Mouse (Mus musculus) left cerebral cortex, postnatal 25 days (tissue): Measurements from ENCODE around the gene Elmsan1. TPM values are rescaled to one million over a fixed set of nuclear protein-coding genes. Genes with fewer than 3 reads are reported as not detected.
A peak's percentile ranks its signal among the peaks of the same experiment; 100 is the strongest.

ENCODE experiments used
- DNase-seq, 2 experiments: peaks; one replicate each; pipeline ENCODE4 v3.0.0; 2022; ENCODE audit warnings: low spot score in 2 of 2, mixed read lengths in 1 of 2
- intact Hi-C: fragments of 180-260 bp; cut with DNase I; formaldehyde crosslinking; loops from one replicate; pipeline ENCODE4 v1.15.1; 2025
- total RNA-seq, 2 experiments: library from RNA; stranded (reverse); gene quantifications; 2 replicates each; pipeline ENCODE4 v1.2.3; 2021

The Elmsan1 gene
- total RNA-seq, 2 experiments from 2014 or later: 15.0 to 15.7 TPM

DNA sequence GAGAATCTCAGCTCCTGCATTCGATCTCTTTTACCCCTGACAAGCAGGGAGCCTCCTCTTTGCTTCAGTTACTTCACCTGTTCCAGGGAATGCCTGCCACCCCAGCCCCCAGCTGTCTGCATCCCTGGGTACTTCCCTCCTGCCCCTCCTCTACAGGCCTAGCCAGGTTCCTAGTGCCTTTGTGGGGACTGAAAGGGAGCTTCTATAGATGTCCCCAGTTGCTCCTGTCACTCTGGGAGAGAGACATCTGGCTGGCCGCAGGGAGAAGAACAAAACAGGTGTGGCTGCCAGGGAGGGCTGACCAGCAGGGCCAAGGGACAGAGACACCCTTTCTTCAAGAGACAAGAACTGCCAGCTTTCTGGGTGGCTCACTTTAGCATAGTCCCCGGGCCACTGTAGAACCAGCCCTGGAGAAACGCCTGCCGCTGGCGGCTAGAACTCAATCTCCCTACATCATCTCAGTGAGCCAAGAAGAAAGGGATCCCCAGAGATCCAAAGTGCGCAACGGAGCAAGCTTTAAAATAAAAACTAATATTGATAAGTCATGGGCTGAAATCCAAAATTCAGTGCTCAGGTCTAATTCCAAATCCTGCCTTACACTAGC is 20.5 kb downstream of the Elmsan1 start:
- intact Hi-C loops: no loop called here
- DNase-seq: no peak

DNA sequence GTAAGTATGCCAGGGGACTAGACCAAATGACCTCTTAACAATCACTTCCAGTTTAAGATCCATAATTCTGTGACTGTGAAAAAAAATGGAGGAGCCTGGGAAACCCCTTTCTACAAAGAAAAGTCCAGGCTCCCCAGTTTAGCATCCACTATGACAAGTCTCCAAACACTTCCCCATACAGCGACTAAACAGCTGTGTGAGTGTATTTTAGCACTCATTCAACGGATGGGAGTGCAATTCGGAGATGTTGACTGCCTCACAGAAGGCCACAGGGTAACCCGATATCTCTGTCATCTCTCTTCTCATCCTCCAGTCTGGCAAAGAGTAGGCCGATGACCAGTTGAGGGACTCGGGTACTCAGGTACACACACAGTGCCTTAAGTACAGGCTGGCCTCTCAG is 23.5 kb downstream of the Elmsan1 start:
- intact Hi-C loops: no loop called here
- DNase-seq: no peak

DNA sequence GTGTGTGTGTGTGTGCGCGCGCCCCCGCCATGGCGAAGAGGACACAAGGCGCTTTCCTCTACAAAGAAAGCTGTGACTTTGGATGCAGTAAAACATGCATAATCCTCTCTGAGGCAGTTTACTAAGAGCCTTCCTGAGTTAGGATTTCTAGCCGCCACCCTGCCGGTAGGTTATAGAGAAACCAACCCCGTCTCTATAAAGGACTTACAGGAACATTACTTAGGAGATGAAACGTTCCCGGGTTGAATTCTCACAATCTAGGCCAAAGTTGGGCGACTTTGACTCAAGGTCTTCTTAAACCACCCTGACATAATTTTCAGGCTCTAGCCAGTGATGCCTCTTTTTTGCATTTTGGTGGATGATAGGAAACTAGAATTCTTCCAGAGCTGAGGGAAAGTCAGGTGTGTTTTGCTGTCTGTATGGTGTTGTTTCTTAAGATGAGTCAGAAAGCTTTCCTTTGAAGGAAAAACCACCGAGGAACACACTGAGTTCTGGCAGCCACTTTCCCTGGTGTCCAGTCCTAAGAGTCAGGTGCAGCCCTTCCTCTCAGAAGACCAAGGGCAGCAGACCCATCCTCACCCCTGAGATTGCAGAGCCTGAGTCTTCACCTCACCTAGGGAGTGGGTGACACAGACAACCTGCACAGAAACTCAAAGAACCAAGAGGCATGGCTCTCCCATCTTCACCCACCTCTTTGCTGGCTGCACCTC is 24.1 kb downstream of the Elmsan1 start:
- no peak for DNase-seq
- intact Hi-C loops: no loop called here

DNA sequence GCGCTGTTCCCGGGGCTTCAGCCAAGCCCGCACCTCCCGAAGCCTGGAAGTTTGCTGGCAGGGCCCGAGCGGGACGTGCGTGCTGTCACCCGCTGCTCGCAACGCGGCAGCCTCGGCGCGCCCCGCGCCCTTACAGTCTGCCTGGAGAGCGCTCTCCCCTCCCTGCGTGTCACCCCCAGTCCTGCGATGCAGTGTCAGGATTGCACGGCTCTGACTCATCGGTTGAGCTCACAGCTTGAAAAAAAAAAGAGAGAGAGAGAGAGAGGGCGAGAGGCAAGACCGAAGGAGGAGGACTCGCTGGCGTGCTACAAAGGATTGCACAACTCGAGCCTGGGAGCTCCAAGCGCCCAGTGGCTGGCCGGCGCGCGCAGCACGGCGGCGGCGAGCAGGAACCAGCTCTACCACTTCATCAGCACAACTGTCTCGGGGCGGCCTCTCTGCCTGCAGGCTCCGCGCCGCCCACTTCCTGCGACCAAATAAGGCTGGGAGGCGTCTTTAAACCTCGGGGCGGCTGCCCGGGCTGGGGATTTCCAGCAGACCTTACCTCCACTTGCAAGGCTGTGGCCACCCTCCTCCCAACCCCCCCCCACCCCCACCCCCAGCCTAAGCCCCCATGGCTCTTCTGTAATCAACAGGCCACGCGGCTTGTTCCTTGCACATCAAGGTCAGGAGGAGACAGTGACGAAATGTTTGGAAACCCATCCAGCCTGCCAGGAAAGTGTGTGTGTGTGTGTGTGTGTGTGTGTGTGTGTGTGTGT is 24.9 kb downstream of the Elmsan1 start:
- intact Hi-C loops: loop anchor here (1.0 to 2.0 kb wide), 2 partner anchors 17 to 24 kb away; partner anchors contain the start of gene Elmsan1
- DNase-seq: peak; percentile 92 to 96

DNA sequence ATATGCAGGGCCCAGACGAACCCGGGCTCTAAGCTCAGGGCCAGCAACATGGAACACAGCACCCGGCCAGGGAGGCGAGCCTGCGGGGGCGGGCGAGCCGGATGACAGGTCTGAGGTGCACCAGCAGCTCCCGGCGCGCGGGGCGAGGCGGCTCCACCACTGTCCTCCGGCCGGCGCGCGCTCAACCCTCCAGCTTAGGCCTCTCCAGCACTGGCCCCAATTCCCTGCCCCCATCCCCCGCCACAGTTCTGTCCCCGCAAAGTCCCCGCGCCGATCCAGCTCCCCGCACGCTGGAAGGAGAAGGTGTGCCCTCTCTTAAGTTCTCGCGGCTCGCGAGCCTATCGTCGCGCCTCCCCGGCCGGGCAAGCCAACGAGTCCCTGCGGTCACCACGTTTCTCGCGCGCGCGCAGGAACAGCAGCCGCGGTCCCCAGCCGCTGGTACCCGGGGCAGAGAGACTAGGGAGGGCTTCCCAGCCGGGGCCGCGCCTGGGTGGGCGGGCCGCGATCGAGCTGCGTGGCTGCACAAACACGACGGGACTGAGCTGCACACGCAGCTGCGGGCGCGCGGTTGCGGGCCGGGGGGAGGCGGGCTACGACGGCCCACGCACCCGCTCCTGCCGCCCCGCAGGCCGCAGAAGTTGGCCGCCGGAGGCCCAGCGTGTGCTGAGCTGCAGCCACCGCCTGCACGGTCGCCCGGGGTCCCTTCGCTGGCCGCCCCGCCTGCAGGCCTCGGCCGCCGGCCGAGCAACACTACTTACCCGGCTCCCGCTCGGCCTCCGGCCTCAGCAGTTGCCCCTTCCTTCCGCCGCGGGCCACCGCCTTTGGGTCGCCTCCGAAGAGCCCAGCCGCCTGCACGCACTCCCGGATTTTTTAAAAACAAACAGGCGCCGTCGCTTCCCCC is 25.7 kb downstream of the Elmsan1 start:
- peak; percentile 57 to 61 for DNase-seq
- intact Hi-C loops: loop anchor here (1.0 to 2.0 kb wide), 2 partner anchors 16 to 25 kb away; partner anchors contain the start of gene Elmsan1

DNA sequence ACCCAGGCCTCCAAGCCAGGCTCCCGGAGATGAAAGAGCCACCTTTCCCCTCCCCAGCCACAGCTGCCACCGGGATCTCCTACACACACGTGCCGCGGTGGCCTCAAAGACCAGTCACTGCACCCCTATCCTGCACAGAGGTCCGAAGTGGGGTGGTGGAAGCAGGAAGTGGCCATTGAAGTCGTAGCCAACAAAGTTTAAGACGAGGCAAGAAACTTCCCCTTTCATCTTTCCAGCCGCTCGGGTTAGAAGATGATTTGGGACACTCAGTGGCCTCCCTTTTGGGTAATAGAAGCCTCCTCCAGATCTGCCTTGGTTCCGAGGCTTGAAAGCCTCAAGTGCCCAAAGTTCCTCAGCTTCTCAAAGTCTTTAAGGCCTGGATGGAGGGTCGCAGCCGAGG is 26.4 kb downstream of the Elmsan1 start:
- intact Hi-C loops: loop anchor here (2.0 kb wide), 1 partner anchor 15 kb away; no protein-coding TSS in a partner anchor
- DNase-seq: no peak

DNA sequence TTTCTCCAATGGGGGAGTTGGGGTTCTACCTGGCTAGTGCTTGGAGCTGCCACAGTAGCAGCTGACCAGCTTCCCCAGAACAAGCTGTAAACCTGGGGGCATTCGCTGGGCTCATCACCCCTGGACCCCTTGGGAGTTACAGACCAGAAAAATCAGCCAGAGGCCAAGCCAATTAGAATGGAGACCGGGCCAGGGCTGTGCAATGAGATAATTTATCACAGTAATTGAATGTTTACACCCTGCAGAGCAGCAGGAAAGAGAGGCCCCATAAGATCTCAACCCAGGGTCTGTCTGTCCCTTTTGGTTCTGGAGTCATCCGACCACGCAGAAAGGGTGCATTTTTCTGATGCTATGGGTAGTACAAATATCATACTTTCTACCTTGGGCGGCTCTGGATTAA is 26.9 kb downstream of the Elmsan1 start:
- intact Hi-C loops: loop anchor here (2.0 kb wide), 1 partner anchor 15 kb away; no protein-coding TSS in a partner anchor
- no peak for DNase-seq

DNA sequence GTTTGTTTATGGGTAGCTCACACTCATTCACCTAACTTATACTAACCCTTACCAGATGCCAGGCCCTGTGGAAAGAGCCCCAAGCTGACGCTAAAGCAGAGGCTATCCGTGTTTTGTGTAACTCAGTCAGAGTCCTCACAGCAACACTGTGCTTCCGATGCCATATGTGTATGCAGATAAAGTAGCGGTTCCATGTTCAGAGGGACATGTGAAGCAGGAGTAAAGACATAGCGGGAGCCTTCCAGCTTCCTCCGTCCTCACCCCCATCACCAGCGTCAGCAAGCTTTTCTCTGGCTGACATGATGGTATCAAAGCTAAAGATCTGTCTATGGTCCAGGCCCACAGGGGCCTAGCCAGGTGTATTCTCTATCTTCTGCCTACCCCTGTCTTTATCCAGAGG is 27.5 kb downstream of the Elmsan1 start:
- intact Hi-C loops: no loop called here
- no peak for DNase-seq

DNA sequence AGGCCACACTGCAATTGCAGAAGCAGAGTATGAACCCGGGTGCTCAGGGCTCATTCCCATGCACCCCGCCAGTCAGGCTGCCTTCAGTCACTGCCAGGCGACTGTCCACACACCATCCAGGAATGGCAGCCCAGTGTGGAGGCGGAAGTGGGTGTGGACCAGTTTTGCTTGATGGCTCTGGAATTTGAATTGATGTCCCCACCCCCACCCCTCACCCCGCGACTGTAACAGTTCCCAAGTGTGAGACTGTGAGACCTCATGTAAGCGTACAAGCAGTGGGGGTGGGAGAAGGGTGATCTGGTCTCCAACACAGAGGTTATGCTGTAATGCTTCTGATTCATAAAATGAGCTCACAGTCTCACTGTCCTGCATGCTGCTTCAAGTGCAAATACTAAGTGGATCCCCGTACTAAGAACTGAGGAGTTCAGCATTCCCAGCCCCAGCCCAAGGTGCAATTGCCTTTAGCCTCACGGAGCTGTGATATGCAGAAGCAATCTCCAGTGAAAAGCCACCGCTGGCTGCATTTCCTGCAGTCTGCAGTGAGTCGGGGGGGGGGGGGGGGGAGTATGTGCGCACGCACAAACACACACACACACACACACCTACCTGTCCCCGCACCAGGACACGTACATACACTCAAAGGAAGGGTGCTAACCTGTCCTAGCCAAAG is 28.4 kb downstream of the Elmsan1 start:
- intact Hi-C loops: no loop called here
- DNase-seq: no peak

DNA sequence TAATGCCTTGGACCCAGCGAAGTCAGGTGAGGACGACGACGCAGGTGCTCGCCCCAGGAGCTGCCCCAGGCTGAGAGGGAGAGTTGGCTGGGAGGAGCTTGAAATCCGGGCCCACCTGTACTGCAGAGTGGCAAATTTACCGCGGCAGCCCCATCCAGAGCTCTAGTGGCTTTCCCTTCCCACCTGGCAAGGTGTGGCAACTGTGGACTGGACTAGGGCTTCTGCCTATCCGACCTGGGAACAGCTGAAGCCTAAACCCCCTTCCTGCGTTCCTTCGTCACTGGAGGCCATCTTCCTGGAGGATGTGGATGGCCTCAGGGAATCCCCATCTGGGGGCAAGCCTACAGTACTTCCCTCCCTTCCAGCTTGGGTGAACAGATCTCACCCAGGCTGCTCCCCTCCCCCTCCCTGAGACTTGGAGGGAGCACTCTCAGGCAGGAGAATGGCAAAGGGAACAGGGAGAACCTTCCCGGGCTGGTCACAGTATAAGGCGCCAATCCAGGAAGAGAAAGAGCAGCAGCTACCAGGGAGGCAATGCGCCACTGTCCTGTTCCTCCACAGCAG is 29.7 kb downstream of the Elmsan1 start:
- DNase-seq: no peak
- intact Hi-C loops: no loop called here

DNA sequence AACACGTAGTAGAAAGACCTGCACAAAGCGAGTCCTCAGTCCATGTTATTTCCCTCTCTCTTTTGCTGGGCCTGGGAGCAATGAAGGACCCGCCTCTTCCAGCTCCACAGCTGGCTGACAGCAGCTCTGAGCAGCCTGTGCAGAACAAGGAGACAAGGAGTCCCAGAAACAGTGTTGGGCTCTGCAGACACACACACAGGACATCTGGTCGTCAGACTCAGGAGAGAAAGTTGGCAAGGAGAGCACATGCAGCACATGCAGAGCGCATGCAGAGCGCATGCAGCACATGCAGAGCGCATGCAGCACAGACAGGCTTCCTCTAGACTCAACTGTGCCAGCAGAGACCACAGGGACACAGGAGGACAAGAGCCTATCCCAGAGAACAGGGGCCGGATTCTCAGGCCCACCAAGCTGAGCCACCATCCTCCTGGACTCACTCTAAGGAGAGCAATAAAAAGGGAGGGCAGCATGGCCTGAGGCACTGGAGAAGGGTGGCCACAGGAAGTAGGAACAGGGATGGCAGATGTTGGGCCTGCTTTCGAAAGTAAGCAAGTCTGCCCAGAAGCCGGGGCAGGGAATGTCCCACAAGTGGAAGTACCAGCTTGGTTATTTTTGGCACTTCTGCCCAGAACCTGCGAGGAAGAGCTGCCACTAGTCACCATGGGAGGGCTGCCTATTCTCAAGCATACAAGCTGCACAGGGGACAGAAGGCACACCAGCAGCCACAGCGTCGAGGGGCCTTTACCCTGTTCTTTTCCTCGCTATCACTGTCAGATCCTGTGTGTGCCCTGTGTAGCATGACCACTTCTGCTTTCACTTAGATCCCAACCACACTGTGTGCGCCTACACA is 30.7 kb downstream of the Elmsan1 start:
- DNase-seq: no peak
- intact Hi-C loops: no loop called here

DNA sequence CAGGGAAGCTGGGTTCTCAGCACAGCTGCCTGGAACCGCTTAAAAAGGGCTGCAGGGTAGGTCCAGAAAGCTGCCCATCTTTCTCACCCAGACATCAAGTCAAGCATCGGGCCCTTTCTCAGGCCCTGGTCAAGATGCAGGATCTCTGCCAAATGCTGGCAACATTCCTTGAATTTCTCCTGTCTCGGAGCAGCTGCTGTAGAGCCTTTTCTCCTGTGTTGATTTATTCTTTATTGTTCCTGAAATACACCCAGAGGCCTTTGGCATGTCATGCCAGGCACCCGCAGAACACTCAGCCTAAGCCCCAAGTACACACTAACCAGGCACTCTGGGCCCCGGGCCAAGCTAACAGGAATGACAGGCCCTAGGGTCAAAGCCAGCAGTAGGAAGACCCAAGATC is 31.7 kb downstream of the Elmsan1 start:
- no peak for DNase-seq
- intact Hi-C loops: no loop called here

DNA sequence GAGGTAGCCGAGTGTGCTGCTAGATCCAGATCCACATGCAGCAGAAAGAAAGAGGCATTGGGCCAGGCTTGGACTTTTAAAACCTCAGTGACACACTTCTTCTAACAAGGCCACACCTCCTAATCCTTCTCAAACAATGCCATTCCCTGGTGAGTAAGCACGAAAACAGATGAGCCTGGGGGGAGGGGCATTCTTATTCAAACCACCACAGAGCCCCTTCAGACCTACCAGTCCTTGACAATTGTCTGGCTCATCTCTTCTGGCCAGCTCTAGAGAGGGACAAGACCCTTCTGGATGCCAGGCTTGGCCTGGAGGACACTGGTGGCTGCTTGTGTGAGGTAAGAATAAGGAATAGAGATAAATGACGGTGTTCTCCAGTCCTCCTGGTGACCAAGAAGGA is 32.1 kb downstream of the Elmsan1 start:
- no peak for DNase-seq
- intact Hi-C loops: no loop called here

DNA sequence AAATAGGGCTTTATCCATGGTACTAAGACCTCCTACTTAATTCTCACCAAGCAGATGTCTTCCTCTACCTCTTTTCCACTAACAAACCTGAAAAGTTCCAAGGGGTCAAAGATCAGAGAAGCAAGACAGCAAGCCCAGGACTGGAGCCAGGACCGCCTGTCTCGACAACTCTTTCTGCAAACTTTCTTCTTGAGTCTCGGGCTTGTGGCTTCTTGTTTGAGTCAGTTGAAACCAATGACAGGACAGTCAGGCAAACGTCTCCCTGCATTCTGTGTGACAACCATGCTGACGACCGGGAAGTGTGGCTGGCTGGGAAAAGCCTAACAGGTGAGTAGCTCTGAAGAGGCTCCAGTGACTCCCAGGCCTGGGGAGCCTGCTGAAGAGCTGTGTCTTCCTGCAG is 33.1 kb downstream of the Elmsan1 start:
- intact Hi-C loops: no loop called here
- no peak for DNase-seq

DNA sequence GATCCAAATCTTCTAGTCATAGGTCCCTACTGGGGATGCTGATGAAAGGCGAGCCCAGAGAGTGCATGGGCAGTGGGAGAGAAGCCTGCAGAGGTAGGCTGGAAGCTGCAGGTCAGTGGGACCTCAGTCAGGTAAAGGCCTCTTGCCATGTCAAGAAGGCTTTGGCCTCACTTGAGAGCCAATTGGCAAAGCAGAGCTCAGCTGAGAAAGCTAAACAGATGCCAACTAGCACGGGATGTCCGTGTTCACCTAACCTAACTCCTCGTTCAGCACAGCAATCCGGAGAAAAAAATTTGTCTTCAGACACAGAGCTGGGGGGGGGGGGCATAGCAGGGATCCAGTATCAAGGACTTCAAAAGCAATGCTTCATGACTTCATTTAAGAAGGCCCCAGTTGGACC is 33.7 kb downstream of the Elmsan1 start:
- intact Hi-C loops: no loop called here
- no peak for DNase-seq

DNA sequence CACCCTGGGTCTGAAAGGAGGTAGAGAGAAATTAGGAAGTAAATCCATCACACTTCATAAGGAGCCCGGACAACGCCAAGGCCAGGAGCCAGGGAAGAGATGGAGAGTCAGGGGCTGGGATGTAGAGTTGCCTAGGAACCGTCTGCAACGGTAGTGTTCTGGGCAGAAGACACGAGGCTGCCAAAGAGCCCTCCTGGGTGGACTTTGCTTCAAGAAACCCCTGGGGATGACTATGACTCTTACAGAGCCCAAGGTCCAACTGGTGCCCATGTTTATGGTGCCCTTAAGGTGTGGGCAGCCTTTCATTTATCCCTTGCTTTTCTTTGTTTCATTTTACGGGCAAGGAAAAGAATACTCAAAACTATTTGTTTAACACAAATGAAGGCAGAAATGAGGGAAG is 36.7 kb downstream of the Elmsan1 start:
- no peak for DNase-seq
- intact Hi-C loops: no loop called here

DNA sequence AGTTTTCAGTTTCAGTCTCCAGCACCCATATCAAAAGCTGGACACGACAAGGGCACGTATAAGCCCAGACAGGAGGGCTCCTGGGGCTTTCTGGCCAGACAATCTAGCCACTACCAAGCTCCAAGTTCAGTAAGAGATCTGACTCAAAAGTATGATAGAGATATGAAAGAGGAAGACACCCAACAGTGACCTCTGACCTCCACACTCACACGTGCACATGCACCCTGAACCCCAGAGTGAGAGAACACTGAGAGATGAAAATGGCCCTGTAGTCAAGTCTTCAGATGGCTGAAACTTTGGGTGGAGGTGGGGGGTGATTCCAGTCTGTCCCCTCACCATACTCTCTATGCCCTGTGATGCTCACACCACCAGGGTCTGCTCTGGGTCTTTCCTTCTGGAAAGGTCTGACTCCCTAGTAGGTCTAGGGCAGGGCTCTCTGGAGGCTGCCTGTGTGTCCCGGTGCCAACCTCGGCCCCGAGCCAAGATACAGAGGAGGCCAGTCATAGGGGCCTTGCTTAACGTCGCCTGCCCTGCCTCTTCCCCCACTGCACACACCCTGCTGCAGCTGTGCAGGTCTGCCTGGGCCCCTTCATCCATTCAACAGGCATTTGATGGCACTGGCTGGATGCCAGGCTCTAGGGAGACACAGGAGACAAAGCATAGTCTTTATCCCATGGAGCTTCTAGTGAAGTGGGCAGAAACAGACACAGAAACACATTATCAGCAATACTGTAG is 37.8 kb downstream of the Elmsan1 start:
- intact Hi-C loops: no loop called here
- DNase-seq: no peak
